Mouse (Mus musculus): ENCODE results near the gene Ell.

Gene Ell

DNA sequence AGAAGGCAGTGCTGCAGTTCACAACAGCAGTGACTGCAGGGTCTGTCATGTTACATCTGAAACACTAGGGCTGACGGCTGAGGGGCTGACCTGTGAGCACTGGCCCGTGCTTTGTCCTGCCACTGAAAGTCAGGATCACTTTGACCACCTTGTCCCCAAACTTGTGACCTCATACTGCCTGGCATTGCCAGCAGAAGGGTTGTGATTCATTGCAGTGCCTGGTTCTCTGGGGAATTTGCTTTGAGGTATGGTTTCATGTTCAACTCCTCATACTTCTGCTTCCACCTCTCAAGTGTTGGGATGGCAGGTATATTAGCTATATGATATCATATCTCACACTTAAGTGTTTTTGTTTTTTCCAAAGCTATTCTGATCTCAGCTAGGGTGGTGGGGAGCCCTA is 3.6 kb upstream of the Ell start:
- no peak for DNase-seq (ENCODE audit: low read depth)

DNA sequence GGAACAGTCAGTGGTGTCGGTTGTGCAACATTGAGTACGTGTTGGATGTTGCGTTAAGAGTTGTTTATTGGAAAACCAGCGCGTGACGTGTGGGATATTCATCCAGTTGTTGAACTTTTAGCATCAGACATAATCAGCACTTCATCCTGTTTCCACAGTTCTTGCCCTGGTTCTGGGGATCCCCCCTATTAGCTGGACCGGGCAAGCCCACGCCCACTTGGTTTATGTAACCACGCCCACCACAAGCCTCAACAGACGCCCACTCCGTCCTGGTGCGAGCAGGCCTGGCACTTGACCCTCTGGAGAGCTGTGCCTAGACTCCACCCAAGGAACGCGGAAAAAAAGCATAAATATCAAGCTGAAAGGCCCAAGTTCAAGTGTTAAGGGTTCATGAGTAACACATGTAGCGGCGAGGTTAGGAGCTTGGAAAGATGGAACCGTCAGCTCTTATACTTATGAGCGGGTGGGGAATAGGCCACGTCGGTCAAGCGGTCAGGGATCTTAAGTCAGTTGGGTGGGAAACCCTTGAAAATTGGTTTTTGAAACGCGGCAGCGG is 1.2 kb upstream of the Ell start:
- no peak for DNase-seq (ENCODE audit: low read depth)

DNA sequence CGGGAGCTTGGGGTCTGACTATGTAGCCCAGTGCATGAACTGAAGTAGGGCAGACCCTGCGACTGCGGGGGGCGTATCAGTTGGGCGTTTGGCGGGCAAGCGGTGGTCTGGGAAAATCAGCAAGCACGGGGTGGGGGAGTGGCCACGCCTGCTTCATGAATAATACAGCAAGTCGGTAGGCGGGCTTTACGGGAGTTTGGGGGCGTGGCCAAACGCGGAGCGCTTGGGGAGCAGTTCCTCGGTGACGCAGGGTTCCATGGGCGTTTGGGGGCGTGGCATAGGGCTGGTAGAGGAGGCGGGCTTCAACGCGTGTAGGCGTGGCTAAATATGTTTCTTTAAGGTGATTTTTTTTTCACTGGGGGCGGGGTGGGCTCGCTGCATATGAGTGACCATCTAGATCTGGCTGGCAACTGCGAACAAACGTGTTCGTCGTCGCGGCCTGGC is 602 bp upstream of the Ell start:
- peak; percentile 99 for DNase-seq (ENCODE audit: low read depth)

DNA sequence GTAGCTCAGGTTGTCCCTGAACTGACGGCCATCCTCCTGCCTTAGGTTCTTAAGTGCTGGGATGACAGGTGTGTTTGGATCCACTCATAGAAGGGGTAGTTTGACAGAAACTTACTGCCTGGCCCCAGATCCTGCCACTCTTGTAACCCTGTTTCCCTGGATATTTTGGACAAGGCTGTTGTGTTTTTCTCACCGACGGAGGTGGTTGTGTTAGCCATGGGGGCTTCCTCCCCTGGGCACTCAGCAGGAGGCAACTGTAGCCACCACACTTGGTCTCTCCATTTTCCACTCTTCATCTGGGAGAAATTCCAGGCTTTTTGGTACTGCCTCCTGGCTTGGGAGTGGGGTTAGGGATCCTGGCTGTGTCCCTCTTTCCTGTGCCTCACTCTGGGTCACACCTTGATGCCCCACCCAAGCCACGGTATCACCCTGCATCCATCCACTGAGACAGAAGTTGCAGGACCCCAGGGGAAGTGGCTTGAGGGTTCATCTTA is 803 bp downstream of the Ell start:
- no peak for DNase-seq (ENCODE audit: low read depth)

DNA sequence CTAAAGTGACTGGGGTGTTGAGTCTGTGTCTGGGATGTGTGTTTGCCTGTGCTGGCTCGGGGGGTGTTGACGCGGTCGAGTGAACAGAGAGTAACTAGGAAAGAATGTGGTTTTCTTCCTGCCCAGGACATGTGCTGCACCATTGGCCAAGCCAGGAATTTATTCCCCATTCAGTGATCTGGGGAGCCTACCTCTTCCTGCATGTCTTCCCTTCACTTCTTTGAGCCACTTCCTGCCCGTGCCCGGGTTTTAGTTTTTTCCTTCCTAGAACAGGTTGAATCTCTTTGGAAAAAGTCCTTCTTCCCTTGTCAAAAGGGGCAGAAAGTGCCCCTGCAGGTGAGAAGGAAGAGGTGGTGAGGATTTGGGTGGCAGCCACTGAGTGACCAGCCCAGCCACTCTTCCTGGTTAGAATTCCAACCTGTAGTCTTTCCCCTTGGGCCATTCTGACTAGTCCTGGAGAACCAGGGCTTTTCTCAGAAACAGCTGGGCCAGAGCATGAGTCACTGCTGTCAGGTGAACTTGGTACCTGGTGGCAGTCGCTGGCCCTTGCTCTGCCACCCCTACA is 1.3 kb downstream of the Ell start:
- DNase-seq (ENCODE audit: low read depth): no peak

DNA sequence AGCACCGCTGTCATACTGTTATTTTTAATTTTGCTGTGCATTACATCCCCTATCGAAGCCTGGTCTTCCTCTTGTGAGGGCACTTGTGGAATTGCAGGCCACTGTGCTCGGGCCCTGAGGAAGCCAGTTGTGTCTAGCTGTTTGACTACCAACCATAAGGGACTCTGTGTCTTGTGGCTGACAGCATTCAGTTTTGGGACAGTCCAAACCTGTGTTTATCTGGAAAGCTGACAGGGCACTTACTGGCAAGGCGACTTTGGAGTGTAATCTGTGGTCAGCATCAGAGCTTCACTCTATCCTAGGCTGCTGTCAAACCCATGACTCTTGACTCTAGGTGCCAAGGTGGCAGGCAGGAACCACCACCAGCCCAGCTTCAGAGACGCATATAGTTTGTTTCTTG is 1.8 kb downstream of the Ell start:
- DNase-seq (ENCODE audit: low read depth): no peak

DNA sequence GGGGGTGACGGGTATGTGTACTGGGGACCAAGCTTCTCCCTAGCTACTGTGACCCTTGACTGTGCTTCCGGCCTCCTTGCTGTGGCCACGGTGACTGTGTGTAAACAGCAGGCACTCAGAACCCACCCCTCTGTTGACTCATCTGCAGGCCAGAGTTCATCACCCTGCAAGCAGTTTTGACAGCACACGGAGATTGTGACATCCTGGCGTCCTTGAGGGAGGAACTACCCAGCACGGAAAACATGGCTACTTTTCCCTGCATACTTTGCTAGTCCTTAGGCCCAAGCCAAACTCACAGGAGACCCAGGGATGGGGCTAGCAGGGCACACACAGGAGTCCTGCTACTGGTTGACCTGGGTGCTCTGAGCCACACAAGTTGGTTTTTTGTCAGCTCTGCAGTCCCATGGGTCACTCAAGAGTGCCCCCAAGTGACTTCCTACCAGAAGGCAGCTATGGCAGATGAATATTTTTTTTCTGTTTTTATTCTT is 5.0 kb downstream of the Ell start:
- DNase-seq (ENCODE audit: low read depth): peak; percentile 55

DNA sequence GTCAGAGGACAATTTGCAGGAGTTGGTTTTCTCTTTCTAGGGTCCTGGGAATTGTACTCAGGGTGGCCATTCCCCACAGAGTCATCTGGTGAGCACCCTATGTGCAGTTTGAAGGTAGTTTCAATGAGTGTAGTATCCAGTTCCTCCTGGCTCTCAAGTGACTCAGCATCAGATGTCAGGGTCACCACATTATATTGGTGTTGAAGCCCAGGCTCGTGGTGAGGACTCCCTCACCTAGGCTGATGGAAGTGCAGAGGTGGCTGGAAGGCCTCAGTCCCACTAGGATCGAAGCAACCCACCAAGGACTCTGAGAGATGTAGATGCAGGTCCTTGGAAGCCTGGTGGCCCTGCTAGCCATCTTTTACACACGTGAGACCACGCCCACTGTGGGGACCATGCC is 7.2 kb downstream of the Ell start:
- DNase-seq (ENCODE audit: low read depth): no peak

DNA sequence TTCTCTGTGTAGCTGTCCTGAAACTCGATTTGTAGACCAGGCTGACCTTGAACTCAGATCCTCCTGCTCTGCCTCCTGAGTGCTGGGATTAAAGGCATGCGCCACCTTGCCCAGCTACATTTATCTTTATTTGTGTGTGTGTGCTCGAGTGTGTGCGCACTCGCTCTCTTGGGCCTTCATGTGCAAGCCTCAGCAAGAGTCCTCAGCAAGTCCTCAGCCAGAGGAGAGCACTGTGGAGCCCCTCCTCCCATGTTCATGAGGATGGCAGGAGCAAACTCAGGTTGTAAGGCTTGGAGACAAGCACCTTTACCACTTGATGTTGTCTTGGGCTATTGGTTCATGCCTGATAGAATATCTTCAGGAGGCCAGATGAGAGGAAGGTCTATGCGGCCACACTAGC is 8.5 kb downstream of the Ell start:
- DNase-seq (ENCODE audit: low read depth): no peak

DNA sequence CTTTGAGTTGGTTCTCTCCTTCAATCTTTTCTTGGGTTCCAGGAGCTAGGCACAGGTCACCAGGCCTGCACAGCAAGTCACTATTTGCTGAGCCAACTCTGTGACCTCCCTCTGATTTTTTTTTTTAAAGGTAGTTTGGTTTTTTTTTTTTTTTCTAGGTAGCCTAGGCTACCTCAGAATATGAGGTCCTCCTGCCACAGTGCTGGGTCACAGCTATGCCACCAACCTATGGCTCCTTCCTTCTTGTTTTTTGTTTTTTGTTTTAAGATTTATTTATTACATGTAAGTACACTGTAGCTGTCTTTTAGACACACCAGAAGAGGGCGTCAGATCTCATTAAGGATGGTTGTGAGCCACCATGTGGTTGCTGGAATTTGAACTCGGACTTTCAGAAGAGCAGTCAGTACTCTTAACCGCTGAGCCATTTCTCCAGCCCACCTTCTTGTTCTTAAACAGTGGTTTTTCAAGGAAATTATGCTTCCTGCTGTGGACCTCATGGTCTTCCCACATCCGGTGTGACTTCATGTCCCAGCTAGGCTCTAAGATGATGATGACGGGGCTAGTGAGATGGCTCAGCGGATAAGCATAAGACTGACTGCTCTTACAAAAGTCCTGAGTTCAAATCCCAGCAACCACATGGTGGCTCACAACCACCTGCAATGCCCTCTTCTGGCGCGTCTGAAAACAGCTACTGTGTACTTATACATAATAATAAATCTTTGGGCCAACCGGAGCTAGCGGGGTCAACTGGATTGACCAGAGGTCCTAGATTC is 10.3 kb downstream of the Ell start:
- DNase-seq (ENCODE audit: low read depth): peak; percentile 70

DNA sequence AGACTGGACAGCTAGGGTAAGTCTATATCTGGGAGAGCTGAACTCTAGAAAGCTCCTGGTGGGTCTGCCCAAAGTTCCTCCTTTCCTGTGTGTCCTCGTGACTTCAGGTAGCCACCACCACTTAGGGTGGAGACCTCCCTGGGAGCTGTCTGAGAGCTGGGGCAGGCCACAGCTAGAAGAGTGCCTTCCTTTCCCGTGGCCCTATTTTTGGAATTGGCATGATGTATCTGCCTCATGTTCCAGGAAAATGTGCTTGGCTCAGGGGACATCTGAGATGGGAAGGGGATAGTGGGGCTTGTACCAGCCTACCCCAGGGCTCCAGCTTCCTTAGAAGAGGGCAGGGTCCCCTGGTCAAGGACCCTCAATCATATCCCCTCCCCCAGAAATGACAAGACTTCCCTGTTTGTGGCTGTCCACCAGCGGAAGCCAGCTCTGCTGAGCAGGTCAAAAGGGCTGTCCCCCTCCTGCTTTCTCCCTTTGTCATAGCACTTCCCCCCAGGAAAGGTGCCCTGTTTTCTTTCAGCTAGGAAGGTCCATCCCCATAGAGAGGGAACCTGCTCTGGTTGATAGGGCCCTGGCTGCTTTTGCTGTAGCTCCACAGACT is 12.4 kb downstream of the Ell start:
- no peak for DNase-seq (ENCODE audit: low read depth)

DNA sequence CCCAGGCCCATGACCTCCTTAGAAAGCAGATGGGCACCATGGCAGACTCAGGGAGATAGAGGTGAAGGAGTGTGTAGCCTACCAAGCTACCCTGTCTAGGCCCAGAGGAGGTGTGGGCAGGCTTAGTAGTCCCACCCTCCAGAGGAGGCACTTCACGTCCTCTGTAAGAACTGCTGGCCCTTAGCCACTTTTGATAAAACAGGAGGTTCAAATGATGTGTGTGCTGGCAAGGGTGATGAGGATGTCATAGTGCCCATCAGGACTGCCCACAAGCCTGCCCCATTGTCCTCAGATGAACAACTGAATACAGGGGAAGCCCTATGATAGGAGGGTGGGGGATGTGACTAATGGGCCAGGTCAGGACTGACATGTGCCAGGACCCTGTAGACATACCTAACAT is 13.6 kb downstream of the Ell start:
- no peak for DNase-seq (ENCODE audit: low read depth)

DNA sequence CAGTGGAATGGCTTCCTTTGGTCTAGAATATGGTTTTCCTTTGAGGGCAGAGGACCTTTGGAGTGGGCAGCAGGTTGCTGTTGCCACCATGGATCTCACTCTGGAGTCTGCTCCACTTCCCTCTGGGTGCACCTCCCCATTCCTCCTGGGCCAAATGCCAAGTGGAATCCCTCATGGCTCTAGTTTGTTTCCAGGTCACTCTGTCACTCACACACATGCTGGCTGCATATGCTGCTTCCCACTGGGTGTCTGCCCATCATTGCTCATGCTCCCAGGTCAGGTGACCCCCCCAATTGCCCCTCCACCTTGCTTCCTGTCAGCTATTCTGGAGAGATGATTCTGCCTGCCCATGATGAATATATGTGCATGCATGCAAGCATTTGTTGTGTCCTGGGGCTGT is 14.5 kb downstream of the Ell start:
- no peak for DNase-seq (ENCODE audit: low read depth)

DNA sequence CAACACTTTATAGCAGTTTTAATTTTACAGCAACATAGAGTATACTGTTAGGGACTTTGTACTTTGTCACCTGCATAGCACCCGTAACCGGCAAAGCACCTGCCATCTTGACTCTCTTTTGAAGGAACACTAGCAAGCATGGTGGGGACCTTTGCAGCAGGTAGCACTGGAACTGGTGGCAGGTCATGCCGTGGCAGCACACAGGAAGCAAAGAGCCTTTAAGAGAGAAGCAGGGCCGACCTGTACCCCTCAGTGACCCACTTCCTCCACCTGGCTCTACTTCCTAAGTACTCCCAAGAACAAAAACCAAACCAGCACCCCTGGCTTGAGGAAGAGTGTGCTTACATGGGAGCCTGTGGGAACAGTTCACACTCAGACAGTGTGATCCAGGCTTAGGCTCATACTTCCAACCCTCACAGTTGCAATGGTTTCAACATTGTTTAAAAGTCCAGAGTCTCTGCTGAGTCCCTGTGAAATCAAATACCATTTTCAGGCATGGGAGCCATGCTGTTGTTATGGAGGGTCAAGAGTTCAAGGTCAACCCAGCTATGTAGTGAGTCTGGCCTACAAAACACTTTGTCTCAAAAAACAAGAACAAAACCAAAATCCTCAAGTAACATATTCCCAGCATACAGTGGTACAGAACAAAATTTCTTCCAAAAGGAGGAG is 16.0 kb downstream of the Ell start:
- no peak for DNase-seq (ENCODE audit: low read depth)

DNA sequence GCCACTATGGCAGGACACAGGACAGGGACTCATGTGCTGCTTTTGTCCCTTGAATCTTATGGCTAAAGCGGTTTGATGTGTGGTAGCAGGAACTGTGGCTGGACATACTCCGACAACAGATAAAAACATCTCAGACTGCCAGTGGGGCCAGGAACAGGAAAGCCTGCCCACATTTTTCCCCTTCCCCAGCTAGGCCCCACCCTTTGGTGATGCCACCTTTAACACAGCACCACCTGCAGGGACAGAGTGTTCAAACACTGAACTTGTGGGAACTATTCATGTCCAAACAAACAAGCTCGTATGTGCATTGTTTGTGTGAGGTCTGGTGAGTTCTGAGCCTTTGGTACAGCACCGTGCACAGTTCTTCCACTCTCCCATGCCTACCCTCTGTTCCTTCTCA is 19.1 kb downstream of the Ell start:
- peak; percentile 68 for DNase-seq (ENCODE audit: low read depth)

DNA sequence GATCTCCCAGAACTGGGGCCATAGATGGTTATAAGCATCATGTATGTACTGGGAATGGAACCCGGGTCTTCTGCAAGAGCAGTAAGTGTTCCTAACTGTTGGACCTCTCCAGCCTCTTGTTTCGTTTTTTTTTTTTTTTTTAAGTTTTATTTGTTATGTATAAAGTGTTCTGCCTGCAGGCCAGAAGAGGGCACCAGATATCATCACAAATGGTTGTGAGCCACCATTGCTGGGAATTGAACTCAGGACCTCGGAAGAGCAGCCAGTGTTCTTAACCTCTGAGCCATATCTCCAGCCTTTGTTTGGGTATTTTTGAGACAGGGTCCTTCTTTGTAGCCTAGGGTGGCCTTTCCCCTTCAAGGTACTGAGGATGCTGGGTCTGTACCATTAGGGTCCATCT is 19.7 kb downstream of the Ell start:
- DNase-seq (ENCODE audit: low read depth): peak; percentile 49

DNA sequence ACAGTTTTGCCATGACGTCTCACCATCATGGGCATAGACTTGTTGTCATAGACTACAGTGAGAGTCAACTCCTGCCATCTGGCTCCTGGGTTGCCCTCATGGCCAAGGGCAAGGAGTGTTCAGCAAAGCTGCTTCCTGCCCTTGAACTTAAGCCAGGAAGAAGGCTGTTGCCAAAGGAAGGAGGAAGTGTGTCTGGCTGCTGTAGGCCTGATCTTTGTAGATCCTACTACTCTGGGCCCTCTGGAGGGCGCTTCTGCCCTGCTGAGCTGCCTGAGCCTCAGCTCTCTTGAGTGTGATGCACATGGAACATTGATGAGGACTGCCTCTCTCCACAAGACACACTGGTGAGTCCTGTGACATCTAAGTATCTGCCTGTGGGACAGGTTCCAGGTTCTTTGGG is 20.8 kb downstream of the Ell start:
- DNase-seq (ENCODE audit: low read depth): peak; percentile 57

DNA sequence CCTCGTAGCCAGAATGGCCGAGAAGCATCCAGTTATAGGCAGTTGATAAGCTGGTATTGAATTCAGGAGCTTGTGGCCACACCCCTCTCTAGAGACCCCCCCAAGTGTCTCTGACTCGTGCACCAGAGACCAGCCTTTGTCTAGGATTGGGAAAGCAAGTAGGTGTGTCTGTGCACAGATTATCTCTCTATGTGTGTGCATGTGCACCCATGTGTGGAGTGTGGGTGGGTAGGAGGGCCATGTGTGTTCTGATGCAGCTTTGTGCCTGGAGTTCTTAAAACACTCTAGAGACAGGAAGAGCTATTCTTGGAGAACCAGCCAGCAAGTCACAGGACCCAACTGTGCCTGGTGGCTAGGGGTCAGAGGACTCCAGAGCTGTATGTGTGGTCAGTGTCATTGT is 21.3 kb downstream of the Ell start:
- no peak for DNase-seq (ENCODE audit: low read depth)

DNA sequence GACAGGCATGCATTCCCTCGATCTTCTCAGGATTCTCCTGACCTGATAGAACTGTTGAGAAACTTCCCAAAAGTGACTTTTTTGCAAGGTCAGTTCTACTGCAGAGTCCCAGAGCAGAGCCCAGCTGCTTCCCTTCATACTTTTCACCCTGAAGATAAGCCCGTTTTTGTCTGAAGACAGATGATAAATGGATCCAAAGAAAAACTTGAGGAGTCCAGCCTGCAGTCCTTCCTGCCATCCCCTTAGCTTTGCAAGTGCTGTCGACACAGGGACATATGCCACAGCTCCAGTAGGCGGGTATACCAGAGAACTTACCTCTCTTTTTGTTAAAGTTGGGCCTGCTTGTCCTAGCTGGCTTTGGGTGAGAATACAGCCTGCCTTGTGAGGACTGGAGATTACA is 22.1 kb downstream of the Ell start:
- no peak for DNase-seq (ENCODE audit: low read depth)

DNA sequence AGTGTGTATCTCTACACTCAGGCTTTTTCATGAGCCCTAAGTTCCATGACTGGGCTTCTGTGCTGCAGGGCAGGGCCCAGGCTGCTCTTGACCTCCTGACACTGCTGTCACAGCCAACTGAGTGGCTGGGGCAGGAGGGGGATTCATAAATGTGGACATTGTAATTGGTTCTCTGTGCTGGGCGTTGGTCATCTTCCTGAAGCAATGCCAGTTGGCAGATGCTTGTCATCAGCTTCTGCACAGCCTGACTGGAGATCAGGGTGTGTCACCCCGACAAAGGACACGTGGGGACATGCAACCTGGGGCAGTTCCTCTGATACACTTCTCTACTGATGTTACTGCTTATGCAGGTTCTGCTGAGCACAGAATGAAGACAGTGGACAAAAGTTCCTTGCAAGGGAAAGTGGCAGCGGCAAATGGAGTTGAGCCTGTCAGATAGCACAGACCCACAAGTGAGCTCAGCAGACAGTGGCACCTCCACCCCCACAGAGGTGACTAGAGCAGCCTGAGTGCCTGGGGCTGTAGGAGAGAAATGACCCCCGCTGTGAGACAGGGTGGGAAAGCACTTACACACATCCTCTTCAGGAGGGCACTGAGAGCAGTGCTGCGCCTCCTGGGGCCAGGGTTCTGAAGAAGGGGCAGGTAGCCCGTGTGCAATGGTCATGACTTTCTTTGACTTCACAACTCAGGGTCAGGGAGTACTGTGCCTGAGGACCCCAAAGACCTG is 22.7 kb downstream of the Ell start:
- no peak for DNase-seq (ENCODE audit: low read depth)

DNA sequence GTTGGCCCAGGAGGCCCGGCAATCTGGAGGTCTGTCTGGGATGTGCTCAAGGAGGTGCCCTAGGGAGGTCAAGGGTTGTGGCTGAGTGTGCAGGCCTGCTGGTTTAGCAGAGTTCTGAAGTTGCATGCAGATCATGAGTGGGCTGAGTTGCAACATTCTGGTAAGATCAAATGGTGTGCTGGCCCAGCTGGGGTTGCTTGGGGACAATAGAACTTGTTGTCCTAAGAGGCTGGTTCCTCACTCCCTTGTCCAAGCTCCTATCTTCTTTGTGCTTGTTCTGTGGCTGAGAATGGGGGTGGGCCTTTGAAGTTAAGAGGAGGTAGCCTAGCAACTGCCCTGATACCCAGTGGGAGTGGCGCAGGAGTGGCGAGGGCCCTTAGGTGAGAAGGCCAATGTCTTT is 23.5 kb downstream of the Ell start:
- DNase-seq (ENCODE audit: low read depth): no peak

Data from naive thymus-derived CD4-positive, alpha-beta T cell, adult 2 months (primary cell).